Mouse (Mus musculus) cortical plate, adult 2 months (tissue): ENCODE results near the gene Tmc6.

ENCODE experiments used
- CTCF ChIP-seq: fragments of 200-500 bp; IDR thresholded peaks from 2 replicates; pipeline ENCODE4 v1.5.1; 2011; ENCODE audit warnings: mild to moderate bottlenecking, control low read depth, low read length; ENCODE audit not compliant: insufficient read depth; ENCODE audit errors: extremely low read depth
- POLR2A ChIP-seq: fragments of 200-500 bp; IDR thresholded peaks from 2 replicates; pipeline ENCODE4 v1.6.1; 2011; ENCODE audit warnings: mild to moderate bottlenecking, low read length, control low read depth; ENCODE audit not compliant: insufficient read depth; ENCODE audit errors: extremely low read depth

DNA sequence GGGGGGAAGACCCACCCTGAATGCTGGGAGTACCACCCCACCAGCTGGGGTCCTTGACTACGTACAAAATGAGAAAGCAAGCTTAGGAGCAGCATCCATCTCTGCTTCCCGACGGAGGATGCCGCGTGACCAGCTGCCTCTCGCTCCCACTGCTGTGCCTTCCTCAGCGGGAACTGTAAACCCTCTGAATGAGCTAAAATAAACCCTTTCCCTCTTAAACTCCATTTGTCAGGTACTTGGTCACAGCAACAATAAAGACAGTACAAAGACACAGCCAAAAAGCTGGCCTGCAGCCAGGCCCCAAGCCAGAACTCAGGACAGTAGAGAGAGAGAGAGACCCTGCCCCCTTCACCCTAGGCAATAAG is 12.3 kb downstream of the Tmc6 start:
- TF ChIP-seq CTCF (no peak), POLR2A (no peak)
